Mouse (Mus musculus) granulocyte monocyte progenitor cell, adult 5-6 weeks (primary cell): ENCODE measurements around the gene Fam19a3. TPM values are rescaled to one million over a fixed set of nuclear protein-coding genes. Genes with fewer than 3 reads are reported as not detected.

ENCODE experiments used
- ATAC-seq: replicated peaks from 2 replicates; pipeline ENCODE4 v1.8.0; 2016; ENCODE audit warnings: mild to moderate bottlenecking, moderate TSS enrichment, inconsistent platforms; ENCODE audit not compliant: poor library complexity, severe bottlenecking
- total RNA-seq, 2 experiments: library from RNA; stranded (forward) in 1 of 2; stranded (reverse) in 1 of 2; fragments of 200-712, 200-1000 nt in 1 of 2; fragments of >200 nt in 1 of 2; fragmentation: Nextera tagmentation in 1 of 2; gene quantifications; 2 replicates each; pipeline ENCODE4 v1.2.3; 2014 to 2017

The Fam19a3 gene
- total RNA-seq, 2 experiments from 2014 or later = not detected

- peak; percentile 66 for ATAC-seq
Observed at GRCm38 (mm10) chr3:104793871-104794828, 12.5 kb upstream of the Fam19a3 start.

GRCm38 (mm10) chr3:104792360-104793270 is 11.0 kb upstream of the Fam19a3 start:
- no peak for ATAC-seq

- ATAC-seq = no peak
Observed at GRCm38 (mm10) chr3:104791671-104792070, 10.0 kb upstream of the Fam19a3 start.

GRCm38 (mm10) chr3:104791017-104791416 is 9.4 kb upstream of the Fam19a3 start:
- no peak for ATAC-seq

GRCm38 (mm10) chr3:104790401-104790937 is 8.8 kb upstream of the Fam19a3 start:
- no peak for ATAC-seq

- no peak for ATAC-seq
Observed at GRCm38 (mm10) chr3:104789822-104790221, 8.2 kb upstream of the Fam19a3 start.

GRCm38 (mm10) chr3:104789312-104789605 is 7.6 kb upstream of the Fam19a3 start:
- no peak for ATAC-seq

GRCm38 (mm10) chr3:104788561-104789311 is 7.1 kb upstream of the Fam19a3 start:
- ATAC-seq = peak; percentile 59

- no peak for ATAC-seq
Observed at GRCm38 (mm10) chr3:104788075-104788474, 6.4 kb upstream of the Fam19a3 start, which contains the start of gene Rhoc. Rhoc (plus strand) TSS chr3:104788375.

GRCm38 (mm10) chr3:104785284-104785683 is 3.6 kb upstream of the Fam19a3 start:
- ATAC-seq = no peak

GRCm38 (mm10) chr3:104783971-104784500 is 2.4 kb upstream of the Fam19a3 start:
- no peak for ATAC-seq

GRCm38 (mm10) chr3:104782061-104782681 is 531 bp upstream of the Fam19a3 start:
- ATAC-seq = peak; percentile 26

- ATAC-seq = peak; percentile 31
Observed at GRCm38 (mm10) chr3:104780561-104781420, 849 bp downstream of the Fam19a3 start, which contains the start of gene Ppm1j. Ppm1j (plus strand) TSS chr3:104781056.

GRCm38 (mm10) chr3:104779949-104780348 is 1.7 kb downstream of the Fam19a3 start:
- ATAC-seq = peak; percentile 49; the same call in 1 of the 2 replicates

- 0 out of 2 replicates have a peak, but pooled peaks have one; percentile 21 for ATAC-seq
Observed at GRCm38 (mm10) chr3:104777342-104777741, 4.3 kb downstream of the Fam19a3 start.

GRCm38 (mm10) chr3:104773301-104773700 is 8.3 kb downstream of the Fam19a3 start:
- ATAC-seq = no peak

GRCm38 (mm10) chr3:104771460-104771859 is 10.2 kb downstream of the Fam19a3 start:
- ATAC-seq = no peak

- no peak for ATAC-seq
Observed at GRCm38 (mm10) chr3:104770918-104771317, 10.7 kb downstream of the Fam19a3 start.
